Mouse (Mus musculus): ENCODE measurements around the gene Ctdspl2.

Gene Ctdspl2

GRCm38 (mm10) chr2:122059365-122060115, 103.7 kb downstream of the Ctdspl2 start:
- DNase-seq (ENCODE audit: low spot score), result no peak

Measured in ovary, postnatal 36 days (tissue).